Mouse (Mus musculus) lung, postnatal 14 days (tissue): Measurements from ENCODE around the gene Trpc7.

Source experiments
- DNase-seq: peaks from one replicate; pipeline ENCODE4 v3.0.0; 2021

Gene Trpc7

GRCm38 (mm10) chr13:56782621-56783020 lies 113.2 kb downstream of the Trpc7 start:
- no peak for DNase-seq

GRCm38 (mm10) chr13:56781697-56782096 lies 114.1 kb downstream of the Trpc7 start:
- DNase-seq = no peak

- no peak for DNase-seq
These were observed 114.9 kb downstream of the Trpc7 start for GRCm38 (mm10) chr13:56780746-56781469.

DNA sequence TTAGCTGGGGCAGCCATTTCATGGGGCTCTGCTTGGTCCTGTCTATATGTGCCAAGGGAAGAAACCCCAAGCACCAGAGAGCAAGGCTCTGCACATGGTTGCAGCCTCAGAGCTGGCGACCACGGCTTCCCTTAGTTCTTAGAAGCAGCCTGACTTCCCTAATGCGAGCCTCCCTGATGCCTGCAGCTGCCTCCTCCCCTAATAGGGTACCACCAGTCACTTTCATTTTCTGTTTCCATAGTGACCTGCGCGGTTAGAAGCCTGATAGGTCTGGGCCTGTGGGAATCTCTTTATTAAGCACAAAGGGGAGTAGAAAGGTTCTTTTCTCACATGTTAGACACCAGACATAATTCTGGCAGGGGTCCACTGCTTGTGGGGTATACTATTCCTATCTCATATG lies 121.5 kb downstream of the Trpc7 start:
- DNase-seq = no peak

GRCm38 (mm10) chr13:56773262-56773870 lies 122.4 kb downstream of the Trpc7 start:
- no peak for DNase-seq

DNA sequence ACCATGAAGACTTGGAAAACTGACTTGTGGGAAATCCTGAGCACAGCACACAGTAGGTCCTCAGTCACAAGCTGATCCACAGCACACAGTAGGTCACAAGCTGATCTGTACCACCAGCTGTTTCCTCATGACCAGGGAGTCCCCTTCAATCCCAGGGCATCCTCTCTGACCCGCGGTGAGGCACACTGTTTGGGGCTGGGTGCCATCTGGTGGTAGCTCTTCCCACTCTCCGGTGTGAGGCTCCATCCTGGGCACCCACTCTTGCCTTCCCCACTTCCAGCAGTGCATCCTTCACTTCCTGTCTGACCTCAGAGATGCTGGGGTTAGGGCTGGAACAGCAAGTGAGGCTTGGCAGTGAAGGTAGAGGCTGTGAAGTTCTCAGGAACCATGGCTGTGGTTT lies 123.2 kb downstream of the Trpc7 start:
- DNase-seq = no peak

- no peak for DNase-seq
These were observed 125.0 kb downstream of the Trpc7 start for GRCm38 (mm10) chr13:56770786-56771185.

GRCm38 (mm10) chr13:56770136-56770578 lies 125.6 kb downstream of the Trpc7 start:
- no peak for DNase-seq

DNA sequence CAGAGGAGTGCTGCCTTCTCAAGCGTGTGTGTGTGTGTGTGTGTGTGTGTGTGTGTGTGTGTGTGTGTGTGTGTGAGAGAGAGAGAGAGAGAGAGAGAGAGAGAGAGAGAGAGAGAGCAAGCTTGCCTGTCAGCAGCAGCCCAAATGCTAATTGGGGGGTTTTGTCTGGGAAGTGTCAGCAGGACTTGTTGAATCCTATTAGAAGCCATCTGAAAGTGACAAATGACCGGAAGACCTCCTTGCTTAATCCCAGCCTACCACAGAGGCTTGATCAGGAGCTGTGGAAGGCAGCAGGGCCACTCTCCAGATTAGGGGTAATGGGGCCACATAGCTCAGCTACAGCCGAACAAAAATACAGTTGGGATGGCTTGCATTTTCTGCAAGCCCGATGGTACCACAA lies 126.4 kb downstream of the Trpc7 start:
- DNase-seq = no peak

DNA sequence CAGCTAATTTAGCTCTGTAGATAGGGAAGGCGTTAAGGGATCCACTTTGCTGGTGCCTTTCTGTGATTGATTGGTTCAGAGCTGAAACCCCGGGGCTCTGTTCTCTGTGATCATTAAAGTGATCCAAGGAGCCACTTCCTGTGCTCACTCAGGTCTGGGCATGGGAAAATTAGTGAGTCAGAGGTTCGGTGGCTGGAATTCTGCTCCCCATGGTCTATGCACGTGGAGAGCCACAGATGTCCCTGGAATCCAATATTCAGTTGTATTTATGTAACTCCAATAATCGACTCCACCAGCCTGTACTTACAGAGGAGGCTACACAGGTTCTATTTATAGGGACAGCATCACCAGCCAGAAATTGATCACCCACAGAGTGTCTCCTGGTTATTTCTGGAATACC lies 129.6 kb downstream of the Trpc7 start:
- no peak for DNase-seq

GRCm38 (mm10) chr13:56765284-56766032 lies 130.3 kb downstream of the Trpc7 start:
- no peak for DNase-seq

- DNase-seq = no peak
These were observed 133.2 kb downstream of the Trpc7 start for GRCm38 (mm10) chr13:56762446-56763229.

GRCm38 (mm10) chr13:56758492-56758891 lies 137.3 kb downstream of the Trpc7 start:
- peak; percentile 88 for DNase-seq

GRCm38 (mm10) chr13:56757201-56757600 lies 138.6 kb downstream of the Trpc7 start:
- no peak for DNase-seq

GRCm38 (mm10) chr13:56755871-56756270 lies 139.9 kb downstream of the Trpc7 start:
- peak; percentile 52 for DNase-seq

GRCm38 (mm10) chr13:56753192-56753951 lies 142.4 kb downstream of the Trpc7 start, which contains the start of gene Gm45623:
TSS of gene Gm45623 (minus strand) at chr13:56753827.
- DNase-seq = no peak

DNA sequence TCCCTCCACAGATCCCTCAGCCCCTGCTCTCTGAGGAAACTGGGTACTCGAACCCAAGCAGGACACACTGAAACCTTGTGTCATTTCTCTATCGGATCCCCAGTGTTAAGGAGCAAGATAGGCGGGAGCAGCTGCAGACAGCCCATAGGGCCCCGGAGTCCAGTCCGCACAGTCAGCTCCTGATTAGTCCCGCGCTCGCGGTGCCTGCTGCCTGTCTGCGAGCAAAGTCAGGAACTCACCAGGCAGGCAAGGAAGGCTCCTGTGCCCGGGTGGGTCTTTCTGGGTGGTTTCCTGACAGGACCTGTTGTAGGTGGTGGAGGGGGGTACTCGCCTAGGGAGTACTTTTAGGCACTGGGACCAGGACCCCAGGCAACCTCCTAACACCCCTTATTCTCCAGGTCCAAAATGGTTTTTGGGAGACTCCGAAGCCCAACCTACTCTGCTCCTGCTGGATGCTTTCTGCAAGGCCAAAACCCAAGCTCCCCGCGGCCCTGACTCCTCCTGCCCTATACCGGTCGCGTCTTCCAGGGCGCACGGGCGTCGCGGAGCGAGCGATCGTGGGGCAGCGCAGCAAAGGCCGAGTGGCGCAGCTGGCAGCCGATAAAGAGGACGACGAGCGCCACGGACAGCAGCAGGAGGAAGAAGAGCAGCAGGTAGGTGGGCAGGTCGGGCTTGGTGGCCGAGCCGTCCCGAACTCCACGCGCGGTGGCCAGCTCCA lies 143.2 kb downstream of the Trpc7 start:
- no peak for DNase-seq

GRCm38 (mm10) chr13:56751774-56752173 lies 144.0 kb downstream of the Trpc7 start:
- DNase-seq = no peak

DNA sequence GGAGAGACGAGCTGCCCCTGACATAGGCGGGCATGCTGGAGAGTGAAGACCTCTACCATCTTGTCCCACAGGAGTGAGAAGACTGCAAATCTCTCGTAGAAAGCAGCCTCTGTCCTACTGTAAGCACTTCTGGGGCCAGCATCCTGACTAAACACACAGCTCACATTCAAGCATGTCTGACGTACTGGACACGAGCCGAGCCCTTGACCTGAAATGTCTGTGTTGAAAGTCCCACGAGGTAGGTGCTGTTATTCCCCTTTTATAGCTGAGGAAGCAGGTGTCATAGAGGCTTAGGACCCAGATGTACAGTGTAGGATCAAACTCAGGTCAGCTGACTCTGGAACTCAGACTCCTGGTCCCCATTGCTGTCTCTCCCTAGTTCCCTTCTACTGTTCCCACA lies 146.4 kb downstream of the Trpc7 start:
- no peak for DNase-seq

- peak; percentile 33 for DNase-seq
These were observed 148.2 kb downstream of the Trpc7 start for GRCm38 (mm10) chr13:56747554-56747953.

DNA sequence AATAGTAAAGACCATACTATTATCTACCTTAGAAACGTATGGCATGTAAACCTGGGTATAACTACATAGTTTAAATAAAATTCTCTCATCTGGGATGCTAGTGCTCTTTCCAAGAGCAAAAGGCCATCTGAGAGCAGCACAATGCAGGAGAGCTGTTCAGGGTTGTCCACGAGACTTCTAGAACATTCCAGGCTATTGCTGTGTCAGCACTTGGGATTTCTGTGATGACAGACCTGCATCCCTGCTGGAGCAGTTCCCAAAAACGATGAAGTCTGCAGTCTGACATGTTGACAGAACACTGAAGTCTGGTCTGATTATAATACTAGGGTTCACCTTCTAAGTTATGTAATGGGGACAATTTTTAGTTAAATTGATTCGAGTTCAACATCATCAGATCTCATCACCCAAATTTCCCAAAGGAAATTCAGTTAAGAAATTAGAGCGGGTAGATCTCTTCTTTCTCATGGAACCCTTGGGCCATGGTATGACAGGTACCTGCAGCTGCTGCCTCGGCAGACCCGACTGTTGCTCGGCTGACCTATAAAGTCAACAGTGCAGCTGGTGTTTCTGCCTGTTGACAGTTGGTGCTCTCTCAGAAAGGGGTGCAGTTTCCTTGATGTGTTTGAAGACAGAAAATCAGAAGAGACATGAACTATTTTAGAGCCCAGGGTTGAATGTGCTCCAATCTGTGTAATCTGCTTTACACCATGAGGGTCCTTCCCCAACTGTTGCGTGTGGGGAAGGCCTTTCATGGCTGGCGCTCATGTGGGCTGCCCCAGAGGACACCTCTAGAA lies 148.9 kb downstream of the Trpc7 start:
- DNase-seq = no peak
